Mouse (Mus musculus) embryo, embryonic 11.5 days (tissue): ENCODE measurements around the gene Tmem251.

ENCODE experiments used
- DNase-seq: peaks from one replicate; pipeline ENCODE4 v3.0.0-alpha.2; 2012; ENCODE audit warnings: low read depth, low spot score

The Tmem251 gene

GRCm38 (mm10) chr12:102743589-102744574 lies at the start of gene Tmem251, which contains the start of gene Moap1:
Tmem251 (plus strand) TSS chr12:102743762.
Moap1 (minus strand) TSS chr12:102743661.
- peak; percentile 81 for DNase-seq

- DNase-seq, result no peak
Measured at GRCm38 (mm10) chr12:102695369-102696239, 48.0 kb upstream of the Tmem251 start.

- DNase-seq, result no peak
Measured at GRCm38 (mm10) chr12:102696635-102697354, 46.8 kb upstream of the Tmem251 start.

- no peak for DNase-seq
Measured at GRCm38 (mm10) chr12:102697381-102697780, 46.2 kb upstream of the Tmem251 start.

- DNase-seq, result no peak
Measured at GRCm38 (mm10) chr12:102698089-102698684, 45.4 kb upstream of the Tmem251 start.

- DNase-seq, result no peak
Measured at GRCm38 (mm10) chr12:102699156-102699555, 44.4 kb upstream of the Tmem251 start.

GRCm38 (mm10) chr12:102700453-102700852 lies 43.1 kb upstream of the Tmem251 start:
- DNase-seq, result no peak

- DNase-seq, result no peak
Measured at GRCm38 (mm10) chr12:102701691-102702207, 41.8 kb upstream of the Tmem251 start.

- peak; percentile 68 for DNase-seq
Measured at GRCm38 (mm10) chr12:102702356-102703110, 41.0 kb upstream of the Tmem251 start.

GRCm38 (mm10) chr12:102703111-102703412 lies 40.5 kb upstream of the Tmem251 start:
- DNase-seq, result no peak

- no peak for DNase-seq
Measured at GRCm38 (mm10) chr12:102703441-102703840, 40.1 kb upstream of the Tmem251 start.

GRCm38 (mm10) chr12:102703921-102704408 lies 39.6 kb upstream of the Tmem251 start:
- no peak for DNase-seq

GRCm38 (mm10) chr12:102704457-102705198 lies 38.9 kb upstream of the Tmem251 start, which contains the start of gene Itpk1:
Itpk1 (minus strand) TSS chr12:102704930.
- DNase-seq, result peak; percentile 37

- peak; percentile 57 for DNase-seq
Measured at GRCm38 (mm10) chr12:102705216-102705871, 38.2 kb upstream of the Tmem251 start.

- DNase-seq, result no peak
Measured at GRCm38 (mm10) chr12:102705906-102706640, 37.5 kb upstream of the Tmem251 start.

- DNase-seq, result no peak
Measured at GRCm38 (mm10) chr12:102706833-102707463, 36.6 kb upstream of the Tmem251 start.

- no peak for DNase-seq
Measured at GRCm38 (mm10) chr12:102708220-102708619, 35.3 kb upstream of the Tmem251 start.
